Mouse (Mus musculus) retina, postnatal 7 days (tissue): ENCODE data around the gene Erc1.
"Not testable (repeated sequence)": the region's sequence is repeated elsewhere in the genome, so short reads cannot be mapped to it uniquely, and the experiment has no call there.

Experiments
- DNase-seq: peaks from one replicate; pipeline ENCODE4 v3.0.0-alpha.2; 2012; ENCODE audit warnings: low read depth, low spot score

The Erc1 gene

GRCm38 (mm10) chr6:119848034-119848695 lies at the start of gene Erc1:
Erc1 (minus strand) TSS chr6:119848167.
- peak; percentile 73 for DNase-seq

GRCm38 (mm10) chr6:119892711-119893110 lies 44.7 kb upstream of the Erc1 start:
- DNase-seq, result no peak

- no peak for DNase-seq
Observed at GRCm38 (mm10) chr6:119883151-119883550, 35.2 kb upstream of the Erc1 start.

GRCm38 (mm10) chr6:119864341-119865034 lies 16.5 kb upstream of the Erc1 start:
- no peak for DNase-seq

GRCm38 (mm10) chr6:119861519-119861918 lies 13.6 kb upstream of the Erc1 start:
- no peak for DNase-seq

GRCm38 (mm10) chr6:119860236-119860635 lies 12.3 kb upstream of the Erc1 start:
- DNase-seq, result no peak

- DNase-seq, result no peak
Observed at GRCm38 (mm10) chr6:119855471-119855870, 7.5 kb upstream of the Erc1 start.

- no peak for DNase-seq
Observed at GRCm38 (mm10) chr6:119854156-119854555, 6.2 kb upstream of the Erc1 start.

- no peak for DNase-seq
Observed at GRCm38 (mm10) chr6:119849858-119850257, 1.9 kb upstream of the Erc1 start.

GRCm38 (mm10) chr6:119849348-119849709 lies 1.4 kb upstream of the Erc1 start:
- DNase-seq, result no peak

DNA sequence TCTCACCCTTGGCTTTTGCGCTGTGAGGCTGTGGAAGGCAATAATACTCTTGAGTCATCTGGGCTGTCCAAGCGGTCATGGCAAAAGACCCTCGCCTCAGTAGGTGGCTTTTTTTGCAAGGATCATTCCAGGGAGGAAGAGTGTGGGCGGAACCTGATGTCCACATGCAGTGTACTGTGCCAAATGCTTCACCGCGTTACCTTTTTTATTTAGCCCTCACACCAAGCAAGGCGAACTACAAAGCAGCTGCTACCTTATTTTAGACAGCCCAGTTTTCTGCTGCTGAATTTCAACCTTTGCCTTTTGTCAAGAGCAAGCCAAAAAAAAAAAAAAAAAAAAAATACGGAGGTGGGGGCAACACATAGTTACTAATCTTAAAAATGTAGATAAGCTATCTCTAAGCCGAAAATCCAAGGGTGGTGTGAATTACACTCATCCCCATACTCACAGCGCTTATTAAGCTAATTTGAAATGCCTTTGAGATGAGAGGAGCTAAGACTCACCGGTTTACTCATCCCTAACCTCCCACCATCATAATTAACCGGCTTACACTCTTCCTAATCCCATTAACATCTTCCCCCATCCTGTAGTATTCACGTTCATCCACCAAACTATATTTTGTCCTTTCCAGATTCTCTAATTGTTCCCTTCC lies 855 bp upstream of the Erc1 start:
- DNase-seq, result peak; percentile 71

DNA sequence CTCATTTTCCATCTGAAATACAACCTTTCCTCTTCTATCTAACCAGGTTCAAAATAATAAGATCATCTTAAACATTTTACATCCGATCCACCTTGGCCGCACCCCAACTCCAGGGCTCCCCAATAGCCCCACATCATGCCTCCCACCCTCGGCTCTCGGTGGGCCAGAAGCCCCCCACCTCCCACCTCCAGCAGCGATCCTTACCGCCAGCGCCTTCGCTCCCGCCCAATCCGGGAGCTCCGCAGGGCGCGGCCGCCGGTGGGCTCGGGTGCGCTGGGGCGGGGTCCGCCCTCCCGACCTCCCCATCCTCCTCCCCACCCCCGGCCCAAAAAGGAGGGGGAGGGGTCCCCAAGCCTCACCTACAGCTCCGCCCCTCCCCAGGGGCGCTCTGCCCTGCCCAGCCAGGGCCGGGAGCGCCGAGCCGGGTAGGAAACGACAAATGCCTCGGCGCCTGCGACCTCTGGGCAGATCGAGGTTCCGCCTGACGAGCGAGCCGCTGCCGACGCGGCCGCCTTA lies 391 bp downstream of the Erc1 start:
- no peak for DNase-seq

DNA sequence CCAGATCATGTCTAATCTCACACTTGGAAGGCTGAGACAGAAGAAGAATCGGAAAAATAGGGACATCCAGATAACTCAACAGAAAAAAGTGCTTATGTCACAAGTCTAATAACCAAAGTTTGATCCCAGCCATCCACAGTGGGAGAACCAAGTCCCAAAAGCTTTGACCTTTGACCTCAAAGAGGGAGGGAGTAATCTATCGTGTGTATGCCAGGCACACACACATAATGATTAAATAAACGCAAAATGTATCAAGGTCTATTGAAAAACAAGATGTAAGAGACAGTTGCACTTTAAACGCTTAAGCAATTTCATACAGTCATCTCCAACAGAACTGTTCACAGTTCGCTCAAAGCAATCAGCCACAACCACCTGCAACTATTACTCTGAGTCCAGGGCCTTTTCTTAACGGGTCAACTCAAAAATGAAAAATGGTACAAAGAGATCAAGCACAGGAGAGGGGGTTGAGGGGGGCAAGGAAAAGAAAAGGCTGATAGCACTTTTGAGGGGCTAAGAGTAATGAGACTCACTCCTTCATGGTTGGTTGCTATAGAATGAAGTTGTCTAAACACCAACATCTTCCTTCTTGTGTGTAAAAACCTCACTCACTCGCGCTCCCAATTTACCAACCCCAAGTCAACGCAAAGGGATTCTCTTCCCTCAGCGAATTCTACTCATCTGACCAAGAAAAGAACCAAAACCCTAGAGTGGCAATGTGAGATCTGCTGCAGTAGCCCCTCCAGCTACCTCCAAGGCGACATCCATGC lies 1.0 kb downstream of the Erc1 start:
- no peak for DNase-seq

GRCm38 (mm10) chr6:119829951-119830350 lies 18.0 kb downstream of the Erc1 start:
- DNase-seq, result no peak

DNA sequence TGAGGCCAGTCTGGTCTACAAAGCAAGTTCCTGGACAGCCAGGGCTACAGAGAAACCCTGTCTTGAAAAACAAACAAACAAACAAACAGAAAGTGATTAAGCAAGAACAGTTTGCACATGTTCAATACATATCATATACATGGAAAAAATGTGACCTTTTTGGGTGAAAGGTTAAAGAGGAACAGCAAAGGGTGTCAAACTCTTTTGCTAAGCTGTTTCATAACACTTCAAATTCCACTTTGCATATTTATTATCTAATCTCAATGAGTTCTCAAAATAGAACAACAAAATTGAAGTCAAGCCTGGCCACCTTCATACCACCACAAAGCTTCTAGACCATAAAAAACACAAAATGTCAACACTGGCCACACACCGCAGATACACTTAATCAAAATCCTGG lies 19.8 kb downstream of the Erc1 start:
- DNase-seq, result no peak

GRCm38 (mm10) chr6:119826701-119827100 lies 21.3 kb downstream of the Erc1 start:
- DNase-seq, result no peak

GRCm38 (mm10) chr6:119822216-119822615 lies 25.8 kb downstream of the Erc1 start:
- DNase-seq, result no peak

DNA sequence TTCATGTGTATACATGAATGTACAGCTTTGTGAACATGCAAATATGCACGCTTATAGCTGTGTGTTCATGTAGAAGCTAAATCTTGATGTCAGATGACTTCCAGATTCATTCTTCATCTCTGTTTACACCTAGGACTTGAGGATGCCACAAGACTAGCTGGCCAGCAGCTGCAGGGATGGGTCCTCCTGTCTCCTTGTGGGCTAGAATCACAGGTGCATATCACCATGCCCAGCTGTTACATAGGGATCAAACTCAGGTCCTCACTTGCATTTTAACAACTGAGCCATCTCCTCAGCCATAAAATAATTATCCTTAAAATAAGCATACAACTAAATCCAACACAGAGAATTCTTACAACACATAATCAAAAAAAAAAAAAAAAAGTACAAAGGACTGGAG lies 26.8 kb downstream of the Erc1 start:
- no peak for DNase-seq

DNA sequence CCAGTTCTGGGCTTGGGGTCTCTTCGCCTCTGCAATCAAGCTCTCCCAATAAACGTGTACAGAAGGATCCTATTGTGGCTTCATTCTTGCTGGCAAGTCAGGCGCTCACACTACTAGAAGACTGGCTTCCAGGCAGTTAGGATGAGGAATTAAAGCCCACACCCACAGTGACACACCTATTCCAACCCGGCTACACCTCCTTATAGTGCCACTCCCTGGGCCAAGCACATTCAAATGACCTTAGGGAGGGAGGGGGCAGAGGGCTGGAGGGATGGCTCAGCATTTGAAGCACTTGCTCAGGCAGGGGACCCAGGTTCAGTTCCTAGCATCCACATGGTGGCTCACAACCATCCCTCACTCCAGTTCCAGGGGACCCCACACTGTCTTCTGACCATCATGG lies 29.4 kb downstream of the Erc1 start:
- no peak for DNase-seq

DNA sequence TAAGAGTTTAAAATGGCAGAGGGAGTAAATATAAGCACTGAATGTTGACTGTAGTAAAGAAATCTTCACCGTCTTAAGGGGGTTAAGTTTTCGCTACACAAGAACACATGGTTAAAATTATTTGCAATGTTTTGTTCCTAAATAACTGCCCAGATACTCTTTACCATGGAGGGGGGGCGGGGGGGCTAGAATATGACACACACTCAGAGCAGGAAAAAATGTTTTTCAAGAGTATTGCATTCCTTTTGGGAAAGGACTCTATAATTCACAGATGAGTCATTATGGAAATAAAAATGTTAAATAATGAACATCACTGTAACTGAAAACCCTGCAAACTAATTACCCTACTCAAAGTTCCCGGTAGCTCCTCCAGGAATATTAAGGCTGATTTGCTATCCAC lies 32.5 kb downstream of the Erc1 start:
- no peak for DNase-seq

GRCm38 (mm10) chr6:119813055-119813454 lies 34.9 kb downstream of the Erc1 start:
- DNase-seq, result not testable (repeated sequence)
